Mouse (Mus musculus): Measurements from ENCODE around the gene Glod4. TPM values are rescaled to one million over a fixed set of nuclear protein-coding genes. Genes with fewer than 3 reads are reported as not detected.

Gene Glod4
- polyA plus RNA-seq, 1 experiment = 84.4 TPM

- TF ChIP-seq POLR2A (IDR thresholded peaks at IDR 0.05; ENCODE audit: low read depth, low read length) = no peak
- TF ChIP-seq CTCF (IDR thresholded peaks at IDR 0.05; ENCODE audit: borderline replicate concordance, insufficient read depth, low read length) = no peak
- peaks cover 25% of the 10 kb centered on the region for H3K4me1 ChIP-seq (ENCODE audit: control insufficient read depth, insufficient read depth, low read length)
- H3K27ac ChIP-seq (ENCODE audit: insufficient read depth, low read length) = no peak overlapping the region
- H3K4me3 ChIP-seq (ENCODE audit: insufficient read depth, low read length) = no peak overlapping the region
These were observed 163.2 kb downstream of the Glod4 start for GRCm38 (mm10) chr11:76080293-76080692.

- Histone ChIP-seq H3K27ac (ENCODE audit: insufficient read depth, low read length) (no peak overlapping the region), H3K4me3 (ENCODE audit: insufficient read depth, low read length) (no peak overlapping the region), H3K4me1 (ENCODE audit: control insufficient read depth, insufficient read depth, low read length) (peaks cover 24% of the 10 kb centered on the region)
- TF ChIP-seq POLR2A (IDR thresholded peaks at IDR 0.05; ENCODE audit: low read depth, low read length) (no peak), CTCF (IDR thresholded peaks at IDR 0.05; ENCODE audit: borderline replicate concordance, insufficient read depth, low read length) (no peak)
These were observed 166.2 kb downstream of the Glod4 start for GRCm38 (mm10) chr11:76077341-76077740.

GRCm38 (mm10) chr11:76074296-76075093 is 169.0 kb downstream of the Glod4 start:
- H3K4me3 ChIP-seq (ENCODE audit: insufficient read depth, low read length) = no peak overlapping the region
- peak overlapping the region; percentile 55; the same call in 1 of the 2 replicates for H3K27ac ChIP-seq (ENCODE audit: insufficient read depth, low read length)
- peaks cover 12% of the 10 kb centered on the region for H3K4me1 ChIP-seq (ENCODE audit: control insufficient read depth, insufficient read depth, low read length)
- TF ChIP-seq CTCF (IDR thresholded peaks at IDR 0.05; ENCODE audit: borderline replicate concordance, insufficient read depth, low read length) (no peak; the same call in 1 of the 2 replicates), POLR2A (IDR thresholded peaks at IDR 0.05; ENCODE audit: low read depth, low read length) (no peak)

Other genes starting within 250 kb of the Glod4 start
- gene 1700016K19Rik, start 243.8 kb downstream of the Glod4 start, polyA plus RNA-seq (2011; ENCODE audit: insufficient read length, low read depth, missing spikeins) = not detected in 2 replicates
- 67.5 and 82.6 TPM in 2 replicates for gene Rflnb, start 215.9 kb downstream of the Glod4 start, polyA plus RNA-seq (2011; ENCODE audit: insufficient read length, low read depth, missing spikeins)
- 40.1 and 40.9 TPM in 2 replicates for gene Vps53, start 64.1 kb downstream of the Glod4 start, polyA plus RNA-seq (2011; ENCODE audit: insufficient read length, low read depth, missing spikeins)
- 17.5 and 20.8 TPM in 2 replicates for gene Fam57a, start 64.1 kb downstream of the Glod4 start, polyA plus RNA-seq (2011; ENCODE audit: insufficient read length, low read depth, missing spikeins)
- gene Dbil5, start 26.1 kb downstream of the Glod4 start, polyA plus RNA-seq (2011; ENCODE audit: insufficient read length, low read depth, missing spikeins) = not detected in 2 replicates
- 11.3 and 14.7 TPM in 2 replicates for gene Gemin4, start 26.1 kb downstream of the Glod4 start, polyA plus RNA-seq (2011; ENCODE audit: insufficient read length, low read depth, missing spikeins)
- gene Mrm3, start within 50 bp of the Glod4 start, polyA plus RNA-seq (2011; ENCODE audit: insufficient read length, low read depth, missing spikeins) = 6.1 and 8.6 TPM in 2 replicates
- 135 and 156 TPM in 2 replicates for gene Nxn, start 155.4 kb upstream of the Glod4 start, polyA plus RNA-seq (2011; ENCODE audit: insufficient read length, low read depth, missing spikeins)
- 28.2 and 35.5 TPM in 2 replicates for gene Timm22, start 163.2 kb upstream of the Glod4 start, polyA plus RNA-seq (2011; ENCODE audit: insufficient read length, low read depth, missing spikeins)